Mouse (Mus musculus) CH12.LX (cell line): ENCODE measurements at regions not wholly inside any gene's neighbourhood (a gene's known extent, or its start where the extent isn't known, plus 50 kb on each side); places are given as distances from the start of the nearest gene placed in this dataset.
"Not testable (repeated sequence)": the region's sequence is repeated elsewhere in the genome, so short reads cannot be mapped to it uniquely, and the experiment has no call there.

Source experiments
- DNase-seq: peaks from one replicate; pipeline ENCODE4 v3.0.0-alpha.2; 2013; ENCODE audit errors: extremely low read depth
- H3K27ac ChIP-seq: 2 replicates; pipeline ENCODE4 v1.5.1; 2012; ENCODE audit warnings: low read depth, mild to moderate bottlenecking, control low read depth, moderate library complexity; ENCODE audit not compliant: insufficient read depth
- H3K27me3 ChIP-seq: replicated peaks from 2 replicates; pipeline ENCODE3; 2012; ENCODE audit warnings: inconsistent platforms
- H3K36me3 ChIP-seq, 2 experiments: replicated peaks in 1 of 2; 2 replicates each; pipeline versions ENCODE3 to v1.6.1; 2012; ENCODE audit warnings: inconsistent platforms in 1 of 2, low read length in 1 of 2, mild to moderate bottlenecking in 1 of 2, mixed read lengths in 1 of 2, moderate library complexity in 1 of 2; ENCODE audit not compliant: control insufficient read depth in 1 of 2, insufficient read depth in 1 of 2
- H3K4me1 ChIP-seq, 2 experiments: 2 replicates each; pipeline ENCODE4 v1.6.1; 2012; ENCODE audit warnings: inconsistent platforms in 1 of 2, moderate library complexity in 1 of 2; ENCODE audit not compliant: insufficient read depth in 2 of 2, control insufficient read depth in 1 of 2
- H3K4me2 ChIP-seq: 2 replicates; pipeline ENCODE4 v1.6.1; 2012; ENCODE audit warnings: low read depth, mild to moderate bottlenecking, control low read depth; ENCODE audit not compliant: poor library complexity, insufficient read depth, severe bottlenecking
- H3K4me3 ChIP-seq, 3 experiments: fragments of 150-350 bp in 1 of 3; sonication (generic) in 1 of 3; replicated peaks in 1 of 3; 2 replicates each; pipeline versions ENCODE3 to v1.5.1; 2011 to 2012; ENCODE audit warnings: low read depth in 2 of 3, low read length in 2 of 3, mild to moderate bottlenecking in 2 of 3, moderate library complexity in 2 of 3, control low read depth in 1 of 3, improper control_type of control experiment in 1 of 3, inconsistent platforms in 1 of 3, mixed read lengths in 1 of 3; ENCODE audit not compliant: poor library complexity in 1 of 3
- H3K79me2 ChIP-seq: replicated peaks from 2 replicates; pipeline ENCODE4 v1.6.1; 2012; ENCODE audit warnings: mild to moderate bottlenecking, moderate library complexity; ENCODE audit not compliant: control insufficient read depth, poor library complexity, insufficient read depth, severe bottlenecking; ENCODE audit errors: extremely low read depth
- H3K9ac ChIP-seq: 2 replicates; pipeline ENCODE4 v1.6.1; 2012; ENCODE audit warnings: low read depth, mild to moderate bottlenecking, control low read depth, moderate library complexity; ENCODE audit not compliant: insufficient read depth
- H3K9me3 ChIP-seq: replicated peaks from 2 replicates; pipeline ENCODE3; 2012; ENCODE audit warnings: low read length, inconsistent platforms, mixed read lengths
- BHLHE40 ChIP-seq: IDR thresholded peaks from 2 replicates; pipeline ENCODE4 v1.6.1; 2011; ENCODE audit warnings: mild to moderate bottlenecking, low read depth, low read length, improper control_type of control experiment
- EP300 ChIP-seq: IDR thresholded peaks from 2 replicates; pipeline ENCODE4 v1.6.1; 2011; ENCODE audit warnings: low read length, improper control_type of control experiment
- GABPA ChIP-seq: IDR thresholded peaks from 2 replicates; pipeline ENCODE4 v1.6.1; 2012; ENCODE audit warnings: low read depth, low read length, improper control_type of control experiment, inconsistent platforms; ENCODE audit not compliant: insufficient replicate concordance
- IRF4 ChIP-seq: IDR thresholded peaks from 2 replicates; pipeline ENCODE4 v1.6.1; 2014; ENCODE audit warnings: low read depth, mild to moderate bottlenecking, inconsistent platforms, low read length, improper control_type of control experiment
- JUN ChIP-seq: IDR thresholded peaks from 2 replicates; pipeline ENCODE4 v1.6.1; 2011; ENCODE audit warnings: low read depth, mild to moderate bottlenecking, low read length, improper control_type of control experiment, moderate library complexity; ENCODE audit not compliant: insufficient read depth
- MAFK ChIP-seq: IDR thresholded peaks from 2 replicates; pipeline ENCODE4 v1.6.1; 2011; ENCODE audit warnings: low read length, improper control_type of control experiment; ENCODE audit not compliant: insufficient replicate concordance
- MAX ChIP-seq: IDR thresholded peaks from 2 replicates; pipeline ENCODE4 v1.6.1; 2011; ENCODE audit warnings: low read length, improper control_type of control experiment
- MEF2A ChIP-seq: IDR thresholded peaks from 2 replicates; pipeline ENCODE4 v1.6.1; 2014; ENCODE audit warnings: low read depth, mild to moderate bottlenecking, inconsistent platforms, low read length, improper control_type of control experiment, borderline replicate concordance
- NRF1 ChIP-seq: IDR thresholded peaks from 2 replicates; pipeline ENCODE4 v1.6.1; 2014; ENCODE audit warnings: low read depth, mild to moderate bottlenecking, inconsistent platforms, low read length, improper control_type of control experiment, moderate library complexity
- RAD21 ChIP-seq: IDR thresholded peaks from 2 replicates; pipeline ENCODE4 v1.6.1; 2011; ENCODE audit warnings: low read depth, mild to moderate bottlenecking, low read length, improper control_type of control experiment, moderate library complexity
- SMC3 ChIP-seq: IDR thresholded peaks from 2 replicates; pipeline ENCODE4 v1.6.1; 2011; ENCODE audit warnings: low read depth, low read length, improper control_type of control experiment
- TBP ChIP-seq: conservative IDR thresholded peaks from 2 replicates; pipeline ENCODE4 v1.6.1; 2011; ENCODE audit warnings: low read depth, low read length, improper control_type of control experiment
- USF1 ChIP-seq: IDR thresholded peaks from 2 replicates; pipeline ENCODE4 v1.6.1; 2014; ENCODE audit warnings: low read depth, mild to moderate bottlenecking, inconsistent platforms, low read length, improper control_type of control experiment
- USF2 ChIP-seq: conservative IDR thresholded peaks from 2 replicates; pipeline ENCODE4 v1.6.1; 2011; ENCODE audit warnings: low read depth, low read length, improper control_type of control experiment
- ZMIZ1 ChIP-seq: IDR thresholded peaks from 2 replicates; pipeline ENCODE4 v1.6.1; 2012; ENCODE audit warnings: low read depth, mild to moderate bottlenecking, inconsistent platforms, low read length, improper control_type of control experiment
- dilution Hi-C: fragments of 300-500 bp; cut with MboI; formaldehyde crosslinking; loops from 2 replicates; pipeline ENCODE4 v1.14.3; 2020; ENCODE audit warnings: low sequenced_read_pairs; ENCODE audit not compliant: extremely low pct_unique_long_range_greater_than_20kb, extremely low pct_ligation_motif_present
- in situ Hi-C: fragments of 300-500 bp; cut with MboI; formaldehyde crosslinking; loops from 3 replicates; pipeline ENCODE4 v1.14.3; 2019; ENCODE audit warnings: low sequenced_read_pairs, low pct_ligation_motif_present, low pct_unique_long_range_greater_than_20kb, mixed read lengths

GRCm38 (mm10) chr17:27291176-27291575, 86.9 kb upstream of the Lemd2 start:
- no peak overlapping the region for H3K27ac ChIP-seq
- dilution Hi-C loops (no loop called here), in situ Hi-C loops (no loop called here)
- no peak overlapping the region for H3K4me2 ChIP-seq
- H3K9me3 ChIP-seq: peaks cover 18% of the 10 kb centered on the region
- TF ChIP-seq USF2 (no peak), ZMIZ1 (no peak), EP300 (no peak), JUN (no peak), BHLHE40 (no peak)
- TF ChIP-seq, all 38 proteins: peak for 0
- no peak overlapping the region for H3K4me3 ChIP-seq
- H3K9ac ChIP-seq: no peak overlapping the region
- H3K36me3 ChIP-seq: no peaks in the 10 kb centered on the region
- H3K79me2 ChIP-seq: no peaks in the 10 kb centered on the region
- DNase-seq: no peak
- no peaks in the 10 kb centered on the region for H3K4me1 ChIP-seq
- peaks cover 20% of the 10 kb centered on the region for H3K27me3 ChIP-seq

GRCm38 (mm10) chr17:27290311-27290710, 86.0 kb upstream of the Lemd2 start:
- Histone ChIP-seq H3K27me3 (peaks cover 15% of the 10 kb centered on the region), H3K79me2 (no peaks in the 10 kb centered on the region), H3K4me2 (no peak overlapping the region), H3K9me3 (peaks cover 16% of the 10 kb centered on the region), H3K9ac (no peak overlapping the region), H3K4me3 (no peak overlapping the region), H3K4me1 (no peaks in the 10 kb centered on the region), H3K27ac (no peak overlapping the region), H3K36me3 (no peaks in the 10 kb centered on the region)
- dilution Hi-C loops (no loop called here), in situ Hi-C loops (no loop called here)
- no peak for TF ChIP-seq RAD21
- TF ChIP-seq NRF1: no peak
- no peak for TF ChIP-seq MAFK
- no peak for TF ChIP-seq MEF2A
- no peak for TF ChIP-seq IRF4
- TF ChIP-seq SMC3: no peak
- no peak for TF ChIP-seq TBP
- no peak for TF ChIP-seq USF1
- TF ChIP-seq BHLHE40: no peak
- no peak for TF ChIP-seq MAX
- TF ChIP-seq GABPA: no peak
- DNase-seq: no peak

- in situ Hi-C loops, DNase-seq, H3K27ac ChIP-seq, H3K4me3 ChIP-seq, H3K4me2 ChIP-seq, H3K36me3 ChIP-seq, dilution Hi-C loops, H3K79me2 ChIP-seq, H3K9ac ChIP-seq, H3K4me1 ChIP-seq: not testable (repeated sequence)
- Histone ChIP-seq H3K9me3 (peaks cover 16% of the 10 kb centered on the region), H3K27me3 (peaks cover 11% of the 10 kb centered on the region)
Measured at GRCm38 (mm10) chr17:27289804-27290203, 85.5 kb upstream of the Lemd2 start.

DNA sequence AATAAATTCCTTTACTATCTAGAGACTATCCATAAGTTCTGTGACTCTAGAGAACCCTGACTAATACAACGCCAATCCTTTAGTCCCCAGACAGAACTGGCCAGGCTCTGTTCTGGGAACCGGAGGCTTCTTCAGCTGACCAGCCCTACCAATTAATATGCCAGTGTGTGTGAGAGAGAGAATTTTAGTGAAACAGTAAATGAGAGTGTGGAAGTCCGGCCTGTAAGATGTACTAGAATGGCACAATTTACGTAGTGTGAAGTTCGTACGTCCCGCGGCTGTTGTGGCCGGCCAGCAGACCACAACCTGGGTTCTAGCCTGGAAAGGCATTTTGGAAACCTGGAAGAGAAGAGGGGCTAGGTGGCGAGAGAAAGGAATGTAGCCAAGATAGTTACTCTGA, 83.7 kb upstream of the Lemd2 start:
- H3K4me3 ChIP-seq, H3K36me3 ChIP-seq, H3K79me2 ChIP-seq, H3K9ac ChIP-seq, in situ Hi-C loops, DNase-seq, H3K4me1 ChIP-seq, dilution Hi-C loops, H3K27ac ChIP-seq, H3K4me2 ChIP-seq, H3K27me3 ChIP-seq: not testable (repeated sequence)
- H3K9me3 ChIP-seq: peaks cover 16% of the 10 kb centered on the region
